In genomic region chr12:116280653-116281364, GRCm38 (mm10) we compare ENCODE assay signal across 8 mouse cellular contexts. TPM values are rescaled to one million over a fixed set of nuclear protein-coding genes. Genes with fewer than 3 reads are reported as not detected.
DNase-seq lines count a peak whose midpoint lies in the region; ATAC-seq lines count a peak whose summit lies in the region.

Gene Esyt2 (plus strand): TSS chr12:116281196.

- peak; percentile 98 for DNase-seq in adipocyte (ENCODE audit: low spot score)
- peak; percentile 100 for DNase-seq in embryo, embryonic 10 days (ENCODE audit: low spot score)
- DNase-seq in gastrocnemius, postnatal 10 days = peak; percentile 99
- DNase-seq in induced T-regulatory cell, adult 2 months (ENCODE audit: low read depth) = peak; percentile 99
- DNase-seq in left cerebral cortex, adult 9 months (ENCODE audit: low spot score in 2 of 2) = peak; percentile 97 to 100
- peak; percentile 100 for DNase-seq in right cerebral cortex, postnatal 14 days
- peak; percentile 100 for DNase-seq in urinary bladder, postnatal 36 days (ENCODE audit: low spot score in 2 of 2)

- ATAC-seq in megakaryocyte progenitor cell, adult 5-6 weeks (replicated peaks; ENCODE audit: poor library complexity) = peak; percentile 70

RNA-seq across cellular contexts. Expression of gene Esyt2, which starts in this region (rescaled TPM):
- total RNA-seq in gastrocnemius, postnatal 10 days (2021) = 10 to 100 TPM; 24.7 to 30.6 TPM
- 37.6 and 41.7 TPM in 2 replicates for total RNA-seq in megakaryocyte progenitor cell, adult 5-6 weeks (2015)
- total RNA-seq in megakaryocyte progenitor cell, adult 5-6 weeks (2017) = 31.6 and 47.6 TPM in 2 replicates

Comparison
In these comparisons a context has a peak if more than half of its experiments do, and no peak if none do; other contexts are left out.
1. Peak in every context shown above with its lines: DNase-seq and ATAC-seq.